Mouse (Mus musculus): Measurements from ENCODE around the gene Lgr4. TPM values are rescaled to one million over a fixed set of nuclear protein-coding genes. Genes with fewer than 3 reads are reported as not detected.

Lgr4 gene
- 0.42 TPM for polyA plus RNA-seq (2017; shearing (Covaris generic))

GRCm38 (mm10) chr2:109917496-109918413 is at the start of gene Lgr4:
Gene Lgr4, plus strand, starts transcription at chr2:109917647.

GRCm38 (mm10) chr2:109890597-109890996 is 26.9 kb upstream of the Lgr4 start, which contains the start of gene Lin7c:
Gene Lin7c, plus strand, starts transcription at chr2:109890853.

GRCm38 (mm10) chr2:110017616-110018505 is 100.4 kb downstream of the Lgr4 start, which contains the start of gene Ccdc34:
Gene Ccdc34, plus strand, starts transcription at chr2:110017817.

Other genes starting within 250 kb of the Lgr4 start
- gene Bdnf, start 242.9 kb upstream of the Lgr4 start, polyA plus RNA-seq (2017; shearing (Covaris generic)), result 0.11 TPM
- 54.1 TPM for gene Lin7c, start 26.8 kb upstream of the Lgr4 start, polyA plus RNA-seq (2017; shearing (Covaris generic))
- gene Ccdc34, start 100.2 kb downstream of the Lgr4 start, polyA plus RNA-seq (2017; shearing (Covaris generic)), result 5.2 TPM

Measured in CD4-positive, CD25-positive, alpha-beta regulatory T cell (primary cell).